Mouse (Mus musculus): Measurements from ENCODE around the gene Slc6a1. TPM values are rescaled to one million over a fixed set of nuclear protein-coding genes. Genes with fewer than 3 reads are reported as not detected.
A peak's percentile ranks its signal among the peaks of the same experiment; 100 is the strongest.

The Slc6a1 gene
- 74.0 and 95.1 TPM in 2 replicates for polyA plus RNA-seq (2014; fragmentation: Nextera tagmentation; extraction: Ambion mirVana)

- Histone ChIP-seq H3K9ac (ENCODE audit: low read length) (peak within 1 kb of the TSS; percentile 88), H3K27me3 (replicated peaks; ENCODE audit: control insufficient read depth, insufficient read depth, low read length) (no peaks in the 10 kb centered on the region)
- peak; percentile 94 for ATAC-seq
Measured at GRCm38 (mm10) chr6:114282469-114283277, at the start of gene Slc6a1. Gene Slc6a1, plus strand, starts transcription at chr6:114282635.

GRCm38 (mm10) chr6:114238892-114239644, 43.4 kb upstream of the Slc6a1 start:
- Histone ChIP-seq H3K9me3 (replicated peaks; ENCODE audit: control insufficient read depth, low read length) (no peaks in the 10 kb centered on the region), H3K27me3 (replicated peaks; ENCODE audit: control insufficient read depth, insufficient read depth, low read length) (no peaks in the 10 kb centered on the region), H3K4me2 (ENCODE audit: low read length) (no peak overlapping the region), H3K4me3 (ENCODE audit: low read depth, low read length) (no peak overlapping the region), H3K36me3 (ENCODE audit: control insufficient read depth, insufficient read depth, low read length) (no peaks in the 10 kb centered on the region), H3K27ac (ENCODE audit: low read depth, low read length) (peak overlapping the region; percentile 53; the same call in 1 of the 2 replicates), H3K9ac (ENCODE audit: low read length) (no peak overlapping the region), H3K4me1 (ENCODE audit: control insufficient read depth, insufficient read depth, low read length) (peaks cover 14% of the 10 kb centered on the region)
- DNase-seq (ENCODE audit: low spot score) (peak; percentile 67), ATAC-seq (peak; percentile 71)
- 18% methylated on average over 6 of the region's 6 CpGs for WGBS

More at GRCm38 (mm10) chr6:114282469-114283277, at the start of gene Slc6a1:
- Histone ChIP-seq H3K36me3 (ENCODE audit: control insufficient read depth, insufficient read depth, low read length) (peaks cover 3% of the 10 kb centered on the region), H3K4me2 (ENCODE audit: low read length) (peak within 1 kb of the TSS; percentile 62), H3K4me1 (ENCODE audit: control insufficient read depth, insufficient read depth, low read length) (peaks cover 18% of the 10 kb centered on the region), H3K27ac (ENCODE audit: low read depth, low read length) (peak within 1 kb of the TSS; percentile 85), H3K4me3 (ENCODE audit: low read depth, low read length) (peak within 1 kb of the TSS; percentile 65), H3K9me3 (replicated peaks; ENCODE audit: control insufficient read depth, low read length) (no peaks in the 10 kb centered on the region)
- DNase-seq (ENCODE audit: low spot score) = peak; percentile 90
- 1% methylated on average over 38 of the region's 51 CpGs for WGBS

GRCm38 (mm10) chr6:114245665-114246064, 36.8 kb upstream of the Slc6a1 start:
- ATAC-seq = no peak
- H3K4me2 ChIP-seq (ENCODE audit: low read length) = no peak overlapping the region
- no peak overlapping the region for H3K9ac ChIP-seq (ENCODE audit: low read length)
- H3K36me3 ChIP-seq (ENCODE audit: control insufficient read depth, insufficient read depth, low read length) = no peaks in the 10 kb centered on the region
- no peak overlapping the region for H3K4me3 ChIP-seq (ENCODE audit: low read depth, low read length)
- H3K27me3 ChIP-seq (replicated peaks; ENCODE audit: control insufficient read depth, insufficient read depth, low read length) = no peaks in the 10 kb centered on the region
- DNase-seq (ENCODE audit: low spot score) = peak; percentile 39
- WGBS = 59% methylated on average over 11 of the region's 11 CpGs
- no peaks in the 10 kb centered on the region for H3K4me1 ChIP-seq (ENCODE audit: control insufficient read depth, insufficient read depth, low read length)
- no peak overlapping the region for H3K27ac ChIP-seq (ENCODE audit: low read depth, low read length)
- H3K9me3 ChIP-seq (replicated peaks; ENCODE audit: control insufficient read depth, low read length) = no peaks in the 10 kb centered on the region

GRCm38 (mm10) chr6:114250311-114250710, 32.1 kb upstream of the Slc6a1 start:
- Histone ChIP-seq H3K4me1 (ENCODE audit: control insufficient read depth, insufficient read depth, low read length) (no peaks in the 10 kb centered on the region), H3K4me3 (ENCODE audit: low read depth, low read length) (no peak overlapping the region), H3K9ac (ENCODE audit: low read length) (0 out of 2 replicates have a peak overlapping the region, but pooled peaks have one; percentile 29), H3K27me3 (replicated peaks; ENCODE audit: control insufficient read depth, insufficient read depth, low read length) (no peaks in the 10 kb centered on the region), H3K27ac (ENCODE audit: low read depth, low read length) (no peak overlapping the region), H3K4me2 (ENCODE audit: low read length) (no peak overlapping the region), H3K36me3 (ENCODE audit: control insufficient read depth, insufficient read depth, low read length) (no peaks in the 10 kb centered on the region), H3K9me3 (replicated peaks; ENCODE audit: control insufficient read depth, low read length) (no peaks in the 10 kb centered on the region)
- ATAC-seq = peak; percentile 66
- WGBS = 3% methylated on average over 5 of the region's 5 CpGs
- DNase-seq (ENCODE audit: low spot score) = peak; percentile 86

- H3K4me1 ChIP-seq (ENCODE audit: control insufficient read depth, insufficient read depth, low read length) = peaks cover 3% of the 10 kb centered on the region
- no peaks in the 10 kb centered on the region for H3K9me3 ChIP-seq (replicated peaks; ENCODE audit: control insufficient read depth, low read length)
- peak; percentile 59 for DNase-seq (ENCODE audit: low spot score)
- no peak overlapping the region for H3K4me3 ChIP-seq (ENCODE audit: low read depth, low read length)
- 69% methylated on average over 14 of the region's 14 CpGs for WGBS
- H3K27me3 ChIP-seq (replicated peaks; ENCODE audit: control insufficient read depth, insufficient read depth, low read length) = no peaks in the 10 kb centered on the region
- H3K4me2 ChIP-seq (ENCODE audit: low read length) = no peak overlapping the region
- no peaks in the 10 kb centered on the region for H3K36me3 ChIP-seq (ENCODE audit: control insufficient read depth, insufficient read depth, low read length)
- H3K27ac ChIP-seq (ENCODE audit: low read depth, low read length) = peak overlapping the region; percentile 71
- H3K9ac ChIP-seq (ENCODE audit: low read length) = no peak overlapping the region
- ATAC-seq = peak; percentile 33; the same call in 1 of the 2 replicates
Measured at GRCm38 (mm10) chr6:114254927-114255326, 27.5 kb upstream of the Slc6a1 start.

GRCm38 (mm10) chr6:114257762-114258361, 24.6 kb upstream of the Slc6a1 start:
- H3K27ac ChIP-seq (ENCODE audit: low read depth, low read length) = peak overlapping the region; percentile 45; the same call in 1 of the 2 replicates
- H3K4me2 ChIP-seq (ENCODE audit: low read length) = no peak overlapping the region
- no peak overlapping the region for H3K4me3 ChIP-seq (ENCODE audit: low read depth, low read length)
- no peaks in the 10 kb centered on the region for H3K27me3 ChIP-seq (replicated peaks; ENCODE audit: control insufficient read depth, insufficient read depth, low read length)
- DNase-seq (ENCODE audit: low spot score) (peak; percentile 68), ATAC-seq (peak; percentile 45; the same call in 1 of the 2 replicates)
- no peaks in the 10 kb centered on the region for H3K36me3 ChIP-seq (ENCODE audit: control insufficient read depth, insufficient read depth, low read length)
- H3K4me1 ChIP-seq (ENCODE audit: control insufficient read depth, insufficient read depth, low read length) = peaks cover 11% of the 10 kb centered on the region
- H3K9me3 ChIP-seq (replicated peaks; ENCODE audit: control insufficient read depth, low read length) = no peaks in the 10 kb centered on the region
- no peak overlapping the region for H3K9ac ChIP-seq (ENCODE audit: low read length)
- 81% methylated on average over 1 of the region's 1 CpGs for WGBS

- ATAC-seq (no peak), DNase-seq (ENCODE audit: low spot score) (peak; percentile 46)
- 41% methylated on average over 3 of the region's 3 CpGs for WGBS
- Histone ChIP-seq H3K4me1 (ENCODE audit: control insufficient read depth, insufficient read depth, low read length) (peaks cover 13% of the 10 kb centered on the region), H3K9ac (ENCODE audit: low read length) (no peak overlapping the region), H3K27me3 (replicated peaks; ENCODE audit: control insufficient read depth, insufficient read depth, low read length) (no peaks in the 10 kb centered on the region), H3K4me3 (ENCODE audit: low read depth, low read length) (no peak overlapping the region), H3K9me3 (replicated peaks; ENCODE audit: control insufficient read depth, low read length) (no peaks in the 10 kb centered on the region), H3K36me3 (ENCODE audit: control insufficient read depth, insufficient read depth, low read length) (no peaks in the 10 kb centered on the region), H3K27ac (ENCODE audit: low read depth, low read length) (0 out of 2 replicates have a peak overlapping the region, but pooled peaks have one; percentile 52), H3K4me2 (ENCODE audit: low read length) (no peak overlapping the region)
Measured at GRCm38 (mm10) chr6:114258661-114259193, 23.7 kb upstream of the Slc6a1 start.

- DNase-seq (ENCODE audit: low spot score) = peak; percentile 42
- 47% methylated on average over 6 of the region's 6 CpGs for WGBS
Measured at GRCm38 (mm10) chr6:114261609-114262008, 20.8 kb upstream of the Slc6a1 start.

More at GRCm38 (mm10) chr6:114261609-114262008, 20.8 kb upstream of the Slc6a1 start:
- peak; percentile 27; the same call in 1 of the 2 replicates for ATAC-seq
- Histone ChIP-seq H3K4me1 (ENCODE audit: control insufficient read depth, insufficient read depth, low read length) (peaks cover 27% of the 10 kb centered on the region), H3K27me3 (replicated peaks; ENCODE audit: control insufficient read depth, insufficient read depth, low read length) (no peaks in the 10 kb centered on the region), H3K9me3 (replicated peaks; ENCODE audit: control insufficient read depth, low read length) (no peaks in the 10 kb centered on the region), H3K4me2 (ENCODE audit: low read length) (no peak overlapping the region), H3K4me3 (ENCODE audit: low read depth, low read length) (no peak overlapping the region), H3K27ac (ENCODE audit: low read depth, low read length) (peak overlapping the region; percentile 27; the same call in 1 of the 2 replicates), H3K36me3 (ENCODE audit: control insufficient read depth, insufficient read depth, low read length) (no peaks in the 10 kb centered on the region), H3K9ac (ENCODE audit: low read length) (peak overlapping the region; percentile 32; the same call in 1 of the 2 replicates)
